ENCODE assay signal across 11 mouse cellular contexts in the genomic region with DNA sequence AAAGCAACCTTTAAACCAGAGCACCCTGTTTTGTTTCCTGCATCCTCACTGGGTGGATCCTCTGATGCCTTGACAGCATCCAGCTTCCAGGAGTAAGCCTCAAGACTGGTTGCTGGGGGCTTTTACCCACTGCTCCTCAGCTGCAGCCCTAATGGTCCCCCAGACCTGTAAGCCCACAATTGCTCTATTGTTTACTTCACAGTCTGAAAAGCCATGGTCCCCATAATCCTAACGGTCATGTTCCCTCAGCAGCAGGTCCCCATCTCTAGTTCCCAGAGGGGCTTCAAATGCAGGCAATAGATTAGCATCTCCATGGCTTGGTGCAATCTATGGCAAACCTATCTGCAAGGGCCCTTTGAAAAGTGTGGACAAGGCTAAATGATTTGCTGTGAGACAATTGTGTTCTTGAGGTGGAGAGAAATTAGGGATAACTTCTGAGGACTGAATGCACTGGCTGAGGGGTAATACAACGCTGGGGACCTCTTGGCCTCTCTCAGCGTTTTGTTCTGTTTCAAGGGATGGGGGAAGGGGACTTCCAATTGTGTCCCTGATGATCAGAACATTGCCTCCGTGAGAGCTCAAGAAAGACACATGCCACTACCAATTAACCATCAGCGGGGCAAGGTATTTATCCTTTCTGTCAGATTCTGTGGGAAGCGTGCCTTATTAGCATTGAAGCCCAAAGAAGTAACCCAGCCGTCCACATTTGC.
DNase-seq lines count a peak whose midpoint lies in the region; ATAC-seq lines count a peak whose summit lies in the region.
"Had no signal": no experiment of that assay in that cellular context is flagged by ENCODE, and none has a peak within 500 bp of the region (broad histone marks: within the 10 kb centered on the region; RNA-seq: fewer than 3 reads in every experiment).

No protein-coding gene starts in this region.

- 4% methylated on average over 7 of the region's 7 CpGs for WGBS in forebrain, embryonic 12.5 days
- WGBS in forebrain, embryonic 13.5 days = 7% methylated on average over 7 of the region's 7 CpGs
- WGBS in hindbrain, embryonic 10.5 days = 15% methylated on average over 7 of the region's 7 CpGs
- 14% methylated on average over 7 of the region's 7 CpGs for WGBS in hindbrain, embryonic 14.5 days
- 6% methylated on average over 7 of the region's 7 CpGs for WGBS in neural tube, embryonic 12.5 days
- WGBS in neural tube, embryonic 15.5 days = 16% methylated on average over 7 of the region's 7 CpGs

- no peak overlapping the region for H3K4me3 ChIP-seq in forebrain, embryonic 12.5 days (replicated peaks)
- H3K4me3 ChIP-seq in forebrain, embryonic 13.5 days = no peak overlapping the region
- H3K4me3 ChIP-seq in hindbrain, embryonic 10.5 days = 0 out of 2 replicates have a peak overlapping the region, but pooled peaks have one; percentile 9
- no peak overlapping the region for H3K4me3 ChIP-seq in hindbrain, embryonic 14.5 days (replicated peaks; ENCODE audit: low read length)
- H3K4me3 ChIP-seq in neural tube, embryonic 12.5 days = no peak overlapping the region
- H3K4me3 ChIP-seq in neural tube, embryonic 15.5 days (replicated peaks) = no peak overlapping the region

- DNase-seq in hindbrain, embryonic 10.5 days (ENCODE audit: low spot score) = peak; percentile 33
- DNase-seq in hindbrain, embryonic 14.5 days (ENCODE audit: low spot score) = no peak
- no peak for DNase-seq in spleen, postnatal 14 days (ENCODE audit: low spot score in 2 of 2)
- DNase-seq in natural killer cell, adult 2 months (ENCODE audit: low spot score in 2 of 2) = no peak
- DNase-seq: cerebellum, adult 18-20 months; thymus, postnatal 14 days had no signal

- peak; percentile 58 for ATAC-seq in forebrain, embryonic 12.5 days (ENCODE audit: low FRiP score)
- no peak for ATAC-seq in forebrain, embryonic 13.5 days
- ATAC-seq in hindbrain, embryonic 14.5 days (ENCODE audit: low FRiP score) = no peak
- ATAC-seq in neural tube, embryonic 12.5 days (ENCODE audit: low FRiP score, low read depth) = 0 out of 2 replicates have a peak, but pooled peaks have one; percentile 25
- no peak for ATAC-seq in neural tube, embryonic 15.5 days (ENCODE audit: low FRiP score)
- ATAC-seq: Patski had no signal

- no peak overlapping the region for H3K9ac ChIP-seq in forebrain, embryonic 12.5 days
- H3K9ac ChIP-seq in forebrain, embryonic 13.5 days = no peak overlapping the region
- no peak overlapping the region for H3K9ac ChIP-seq in hindbrain, embryonic 14.5 days
- H3K9ac ChIP-seq in neural tube, embryonic 12.5 days = no peak overlapping the region
- H3K9ac ChIP-seq in neural tube, embryonic 15.5 days (replicated peaks) = no peak overlapping the region

- no peak overlapping the region for H3K4me2 ChIP-seq in forebrain, embryonic 12.5 days
- no peak overlapping the region for H3K4me2 ChIP-seq in forebrain, embryonic 13.5 days
- H3K4me2 ChIP-seq in hindbrain, embryonic 14.5 days (replicated peaks) = no peak overlapping the region
- no peak overlapping the region for H3K4me2 ChIP-seq in neural tube, embryonic 12.5 days (replicated peaks)
- H3K4me2 ChIP-seq in neural tube, embryonic 15.5 days = no peak overlapping the region

- no peaks in the 10 kb centered on the region for H3K9me3 ChIP-seq in forebrain, embryonic 12.5 days
- no peaks in the 10 kb centered on the region for H3K9me3 ChIP-seq in forebrain, embryonic 13.5 days (replicated peaks)
- H3K9me3 ChIP-seq in hindbrain, embryonic 10.5 days = no peaks in the 10 kb centered on the region
- H3K9me3 ChIP-seq in hindbrain, embryonic 14.5 days (ENCODE audit: control insufficient read depth, low read length) = no peaks in the 10 kb centered on the region
- H3K9me3 ChIP-seq in neural tube, embryonic 12.5 days = no peaks in the 10 kb centered on the region
- no peaks in the 10 kb centered on the region for H3K9me3 ChIP-seq in neural tube, embryonic 15.5 days (replicated peaks)

- no peaks in the 10 kb centered on the region for H3K36me3 ChIP-seq in forebrain, embryonic 12.5 days (replicated peaks)
- no peaks in the 10 kb centered on the region for H3K36me3 ChIP-seq in forebrain, embryonic 13.5 days (ENCODE audit: poor library complexity, severe bottlenecking)
- no peaks in the 10 kb centered on the region for H3K36me3 ChIP-seq in hindbrain, embryonic 10.5 days
- H3K36me3 ChIP-seq in hindbrain, embryonic 14.5 days (replicated peaks; ENCODE audit: control insufficient read depth, insufficient read depth) = no peaks in the 10 kb centered on the region
- H3K36me3 ChIP-seq in neural tube, embryonic 12.5 days = no peaks in the 10 kb centered on the region
- H3K36me3 ChIP-seq in neural tube, embryonic 15.5 days = no peaks in the 10 kb centered on the region

- H3K4me1 ChIP-seq in forebrain, embryonic 12.5 days = peaks cover 35% of the 10 kb centered on the region
- peaks cover 18% of the 10 kb centered on the region for H3K4me1 ChIP-seq in forebrain, embryonic 13.5 days
- peaks cover 47% of the 10 kb centered on the region for H3K4me1 ChIP-seq in hindbrain, embryonic 10.5 days (replicated peaks)
- peaks cover 6% of the 10 kb centered on the region; the same call in 1 of the 2 replicates for H3K4me1 ChIP-seq in hindbrain, embryonic 14.5 days (replicated peaks; ENCODE audit: control insufficient read depth, insufficient read depth, low read length)
- peaks cover 9% of the 10 kb centered on the region for H3K4me1 ChIP-seq in neural tube, embryonic 12.5 days
- H3K4me1 ChIP-seq in neural tube, embryonic 15.5 days = no peaks in the 10 kb centered on the region

- peaks cover 17% of the 10 kb centered on the region for H3K27me3 ChIP-seq in forebrain, embryonic 12.5 days
- peaks cover 7% of the 10 kb centered on the region for H3K27me3 ChIP-seq in forebrain, embryonic 13.5 days
- H3K27me3 ChIP-seq in hindbrain, embryonic 10.5 days (ENCODE audit: insufficient read depth, poor library complexity, severe bottlenecking) = peaks cover 49% of the 10 kb centered on the region
- no peaks in the 10 kb centered on the region for H3K27me3 ChIP-seq in hindbrain, embryonic 14.5 days (ENCODE audit: control insufficient read depth, insufficient read depth, low read length)
- H3K27me3 ChIP-seq in neural tube, embryonic 12.5 days (replicated peaks) = 0 out of 2 replicates have a peak, but pooled peaks cover 6% of the 10 kb centered on the region
- H3K27me3 ChIP-seq in neural tube, embryonic 15.5 days (replicated peaks) = no peaks in the 10 kb centered on the region
- H3K27me3 ChIP-seq: Patski had no signal

- H3K27ac ChIP-seq in forebrain, embryonic 12.5 days = no peak overlapping the region
- no peak overlapping the region for H3K27ac ChIP-seq in forebrain, embryonic 13.5 days
- H3K27ac ChIP-seq in hindbrain, embryonic 10.5 days = peak overlapping the region; percentile 76; the same call in 1 of the 2 replicates
- H3K27ac ChIP-seq in hindbrain, embryonic 14.5 days = no peak overlapping the region
- no peak overlapping the region for H3K27ac ChIP-seq in neural tube, embryonic 12.5 days
- no peak overlapping the region for H3K27ac ChIP-seq in neural tube, embryonic 15.5 days (replicated peaks)

Comparison
In these comparisons a context has a peak if more than half of its experiments do, and no peak if none do; other contexts are left out.
1. ATAC-seq: peak in forebrain, embryonic 12.5 days (single experiment) and neural tube, embryonic 12.5 days (single experiment); none in forebrain, embryonic 13.5 days (single experiment), hindbrain, embryonic 14.5 days (single experiment) and neural tube, embryonic 15.5 days (single experiment).